Mouse (Mus musculus) liver, embryonic 14.5 days (tissue): ENCODE data around the gene Wdr72.

Experiments
- CTCF ChIP-seq: IDR thresholded peaks from 2 replicates; pipeline ENCODE4 v1.5.1; 2016; ENCODE audit warnings: antibody characterized with exemption, low read depth, control low read depth
- EP300 ChIP-seq: IDR thresholded peaks from 2 replicates; pipeline ENCODE4 v1.6.1; 2016; ENCODE audit warnings: antibody characterized with exemption, low read depth

DNA sequence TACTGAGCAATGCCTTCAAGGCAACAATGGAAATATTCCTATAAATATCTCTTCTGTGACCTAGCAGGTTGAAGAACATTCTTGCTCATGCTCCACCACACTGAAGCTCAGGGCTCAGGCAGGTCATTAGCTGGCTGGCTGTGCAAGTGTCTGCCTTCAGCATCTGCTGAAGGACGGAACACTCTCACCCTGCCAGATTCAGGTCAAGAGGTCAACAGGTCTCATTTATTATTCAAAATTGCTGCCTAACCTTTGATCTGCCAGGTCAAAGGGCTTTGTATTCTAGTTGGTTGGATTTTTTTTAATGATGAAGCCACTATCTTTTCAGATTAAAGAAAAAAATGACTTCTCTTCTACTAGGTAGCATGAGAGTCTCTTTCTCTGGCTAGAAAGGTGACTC is 139.3 kb downstream of the Wdr72 start:
- no peak for TF ChIP-seq EP300
- TF ChIP-seq CTCF = no peak
